Mouse (Mus musculus) spleen, adult 12 weeks (tissue): ENCODE data around the gene Cnot1.
A peak's percentile ranks its signal among the peaks of the same experiment; 100 is the strongest.
"Not testable (repeated sequence)": the region's sequence is repeated elsewhere in the genome, so short reads cannot be mapped to it uniquely, and the experiment has no call there.

Source experiments
- DNase-seq: peaks from one replicate; pipeline ENCODE4 v3.0.0; 2022; ENCODE audit warnings: low spot score

The Cnot1 gene

DNA sequence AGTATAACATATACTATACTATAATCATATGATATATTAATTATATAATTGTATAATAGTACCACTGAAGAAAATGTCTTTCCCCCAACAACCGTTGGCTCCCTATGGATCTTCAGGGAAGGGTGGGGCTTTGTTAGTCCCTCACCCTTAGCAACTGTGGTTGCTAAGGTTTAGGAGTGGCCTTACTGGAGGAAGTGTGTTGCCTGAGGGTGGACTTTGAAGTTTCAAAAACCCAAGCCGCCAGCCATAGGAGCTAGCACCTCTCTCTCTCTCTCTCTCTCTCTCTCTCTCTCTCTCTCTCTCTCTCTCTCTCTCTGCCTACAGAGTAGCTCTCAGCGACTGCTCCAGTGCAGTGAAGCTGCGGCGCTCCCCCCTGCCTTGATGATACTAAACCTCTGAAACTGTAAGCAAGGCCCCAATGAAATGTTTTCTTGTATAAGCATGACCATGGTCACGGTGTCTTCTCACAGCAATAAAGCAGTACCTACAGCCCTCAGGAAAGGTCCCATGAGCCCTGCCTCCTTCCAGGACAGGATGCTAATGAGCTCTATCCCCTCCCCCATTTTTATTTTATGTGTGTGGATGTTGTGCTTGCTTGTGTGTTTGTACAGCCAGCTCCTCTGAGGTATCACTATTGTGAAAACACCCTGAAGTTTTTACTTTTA lies 8.9 kb upstream of the Cnot1 start:
- DNase-seq: no peak

DNA sequence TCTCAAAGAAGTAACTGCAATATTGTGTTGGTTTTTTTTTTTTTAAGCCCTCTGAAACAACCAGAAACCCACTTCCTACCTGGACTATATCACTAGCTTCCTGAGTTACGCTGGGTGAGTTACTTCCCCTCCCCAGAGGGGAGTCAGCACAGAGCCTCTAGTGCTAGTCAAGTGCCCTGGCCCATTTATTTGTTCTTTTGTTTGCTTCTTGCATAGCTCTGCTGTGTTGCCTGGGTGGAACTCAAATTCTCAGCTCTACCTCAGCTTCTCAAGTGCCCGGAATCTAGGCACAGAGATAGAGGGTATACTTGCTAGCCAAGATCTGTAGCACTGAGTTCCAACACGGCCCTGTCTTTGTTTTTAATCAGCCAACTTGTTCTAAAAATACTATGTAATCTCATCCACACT lies 2.9 kb upstream of the Cnot1 start:
- DNase-seq: no peak

DNA sequence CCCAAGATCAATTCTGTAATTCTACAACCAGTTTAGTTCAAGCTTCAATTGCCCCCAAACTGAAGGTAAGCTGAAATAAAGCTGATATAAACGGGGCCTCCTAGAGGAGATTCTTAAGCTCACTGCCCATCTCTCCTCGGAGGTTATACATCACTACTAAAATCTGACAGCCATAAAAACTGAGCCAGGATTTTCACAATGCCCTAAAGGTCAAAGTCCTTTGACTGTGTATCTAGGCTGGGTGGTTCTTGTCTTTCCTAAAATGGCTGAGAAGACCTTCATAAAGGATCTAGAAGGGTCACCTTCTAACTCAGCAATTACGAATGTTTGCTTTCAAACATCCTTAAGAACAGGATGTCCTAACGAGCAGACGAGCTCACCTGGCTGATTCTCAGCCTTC lies 1.9 kb upstream of the Cnot1 start:
- DNase-seq: no peak

- DNase-seq: no peak
Measured at GRCm38 (mm10) chr8:95808631-95809030, 1.4 kb upstream of the Cnot1 start.

GRCm38 (mm10) chr8:95807861-95808260 lies 597 bp upstream of the Cnot1 start:
- peak; percentile 78 for DNase-seq

DNA sequence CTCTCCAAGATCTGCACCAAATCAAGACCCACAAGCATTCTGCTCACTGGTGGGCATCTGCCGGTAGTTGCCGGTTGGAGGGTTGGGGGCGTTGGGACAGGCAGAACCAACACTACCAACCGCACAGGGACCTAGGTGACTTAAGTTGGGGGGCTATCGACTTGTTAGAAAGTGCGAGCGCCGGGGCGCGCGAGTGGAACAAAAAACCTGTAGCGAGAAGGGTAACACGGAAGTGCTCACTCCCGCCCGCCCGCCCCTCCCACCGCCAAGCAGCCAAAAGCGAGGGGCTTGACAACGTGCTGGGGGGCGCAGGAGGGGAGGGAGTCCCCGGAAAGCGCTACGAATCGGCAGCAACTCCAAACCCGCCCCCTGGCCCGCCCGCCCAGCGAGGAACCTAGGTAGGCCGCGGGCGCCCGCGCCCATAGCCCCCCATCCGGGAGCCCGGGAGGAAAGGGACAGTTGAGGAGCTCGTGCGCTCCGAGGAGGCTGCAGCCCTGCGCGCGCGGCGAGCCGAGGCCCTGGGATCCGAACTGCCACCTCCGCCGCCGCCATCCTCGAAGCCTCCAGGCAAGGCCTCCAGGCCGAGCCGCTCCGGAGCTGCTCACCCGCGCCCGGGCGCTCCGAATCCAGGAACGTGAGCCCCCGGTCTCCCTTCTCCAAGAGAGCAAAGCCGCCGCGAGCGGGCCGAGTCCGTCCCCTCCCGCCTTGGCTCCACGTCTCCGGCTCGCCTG lies 638 bp downstream of the Cnot1 start:
- peak; percentile 14 for DNase-seq

DNA sequence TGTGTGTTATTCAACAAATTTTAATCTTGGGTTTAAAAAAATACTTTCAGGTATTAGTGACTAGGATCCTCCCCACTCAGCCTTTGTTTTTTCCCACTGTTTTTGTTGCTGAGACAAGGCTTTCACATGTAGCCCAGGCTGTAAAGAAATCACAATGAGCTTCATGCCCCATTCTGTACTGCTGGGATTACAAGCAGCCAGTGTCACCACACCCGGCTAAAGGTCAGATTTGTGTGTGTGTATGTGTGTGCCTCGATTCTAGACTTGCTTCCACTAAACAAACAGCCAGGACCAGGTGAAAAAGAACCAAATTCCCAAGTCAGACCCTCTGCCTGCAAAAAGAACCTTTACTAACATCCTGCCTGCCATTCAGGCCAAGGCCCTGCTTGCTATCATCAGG lies 1.8 kb downstream of the Cnot1 start:
- DNase-seq: no peak

DNA sequence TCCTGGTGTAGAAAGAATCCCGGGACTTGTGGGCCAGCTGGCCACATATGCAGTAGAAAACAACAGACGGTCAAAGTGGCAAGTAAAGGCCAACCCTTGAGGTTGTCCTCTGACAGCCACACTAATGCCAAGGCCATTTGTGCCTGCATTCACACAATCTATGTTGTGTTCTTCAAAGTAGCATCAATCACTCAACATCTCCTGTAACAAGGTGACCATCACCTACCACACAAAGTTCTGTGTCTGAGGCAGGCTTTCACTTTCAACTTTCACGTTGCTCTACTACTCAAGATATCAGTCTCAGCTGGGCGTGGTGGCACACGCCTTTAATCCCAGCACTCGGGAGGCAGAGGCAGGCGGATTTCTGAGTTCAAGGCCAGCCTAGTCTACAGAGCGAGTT lies 5.0 kb downstream of the Cnot1 start:
- no peak for DNase-seq

GRCm38 (mm10) chr8:95801476-95802064 lies 5.7 kb downstream of the Cnot1 start:
- DNase-seq: no peak

- DNase-seq: no peak
Measured at GRCm38 (mm10) chr8:95800353-95800752, 6.9 kb downstream of the Cnot1 start.

DNA sequence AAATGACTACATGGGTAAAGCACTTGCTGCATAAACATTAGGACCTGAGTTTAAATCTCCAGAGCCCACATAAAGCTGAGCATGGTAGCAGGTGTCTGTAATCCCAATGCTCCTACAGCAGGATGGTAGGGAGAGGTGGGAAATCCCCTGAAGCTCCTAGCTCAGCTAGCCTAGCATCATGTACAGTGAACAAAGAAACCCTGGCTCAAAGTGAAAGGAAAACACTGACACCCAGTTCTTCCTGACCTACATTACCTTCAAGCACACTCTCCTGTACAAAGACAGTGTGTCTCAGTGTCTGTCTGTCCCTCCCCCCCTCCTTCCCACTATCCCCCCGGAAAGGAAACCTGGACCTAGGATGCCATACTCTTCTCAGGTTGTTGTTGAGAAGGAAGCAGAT lies 7.4 kb downstream of the Cnot1 start:
- DNase-seq: no peak

DNA sequence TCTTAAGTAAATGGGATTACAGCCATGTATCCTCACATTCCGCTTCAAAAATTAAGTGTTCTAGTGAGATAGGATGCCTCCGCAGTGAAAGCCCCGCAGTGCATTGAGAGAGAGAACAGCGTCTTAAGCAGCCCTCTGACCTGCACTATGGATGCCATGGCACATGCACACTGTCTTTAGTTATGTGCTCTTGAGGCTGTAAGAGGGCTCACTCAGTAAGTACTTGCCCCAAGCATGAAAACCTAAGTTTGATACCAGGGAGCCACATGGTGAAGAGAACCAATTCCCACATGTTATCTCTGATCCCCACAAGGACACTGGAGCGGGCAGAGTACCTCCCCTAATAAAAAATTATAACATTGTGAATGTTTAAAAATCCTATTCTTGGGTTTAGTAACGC lies 8.1 kb downstream of the Cnot1 start:
- no peak for DNase-seq

DNA sequence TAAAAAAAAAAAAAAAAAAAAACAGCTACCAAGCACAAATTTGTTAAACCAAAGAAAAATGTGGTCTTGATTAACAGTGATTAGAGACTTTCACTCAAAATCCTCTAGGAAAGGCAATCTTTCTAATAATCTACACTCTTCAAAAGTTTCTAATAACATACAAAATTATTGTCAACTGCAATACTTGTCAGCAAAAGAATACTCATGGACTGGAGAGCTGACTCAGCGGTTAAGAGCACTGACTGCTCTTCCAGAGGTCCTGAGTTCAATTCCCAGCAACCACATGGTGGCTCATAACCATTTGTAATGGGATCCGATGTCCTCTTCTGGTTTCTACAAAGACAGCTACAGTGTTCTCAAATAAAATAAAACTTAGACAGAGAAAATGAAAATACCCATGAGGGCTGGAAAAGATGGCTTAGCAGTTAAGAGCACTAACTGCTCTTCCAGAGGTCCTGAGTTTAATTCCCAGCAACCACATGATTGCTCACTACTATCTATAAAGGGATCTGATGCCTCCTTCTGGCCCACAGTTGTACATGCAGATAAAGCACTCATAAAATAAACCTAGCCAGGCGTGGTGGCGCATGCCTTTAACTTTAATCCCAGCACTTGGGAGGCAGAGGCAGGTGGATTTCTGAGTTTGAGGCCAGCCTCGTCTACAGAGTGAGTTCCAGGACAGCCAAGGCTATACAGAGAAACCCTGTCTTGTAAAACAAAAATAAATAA lies 11.8 kb downstream of the Cnot1 start:
- DNase-seq: not testable (repeated sequence)

GRCm38 (mm10) chr8:95785591-95785990 lies 21.7 kb downstream of the Cnot1 start:
- DNase-seq: no peak

GRCm38 (mm10) chr8:95782628-95783027 lies 24.6 kb downstream of the Cnot1 start:
- DNase-seq: no peak

DNA sequence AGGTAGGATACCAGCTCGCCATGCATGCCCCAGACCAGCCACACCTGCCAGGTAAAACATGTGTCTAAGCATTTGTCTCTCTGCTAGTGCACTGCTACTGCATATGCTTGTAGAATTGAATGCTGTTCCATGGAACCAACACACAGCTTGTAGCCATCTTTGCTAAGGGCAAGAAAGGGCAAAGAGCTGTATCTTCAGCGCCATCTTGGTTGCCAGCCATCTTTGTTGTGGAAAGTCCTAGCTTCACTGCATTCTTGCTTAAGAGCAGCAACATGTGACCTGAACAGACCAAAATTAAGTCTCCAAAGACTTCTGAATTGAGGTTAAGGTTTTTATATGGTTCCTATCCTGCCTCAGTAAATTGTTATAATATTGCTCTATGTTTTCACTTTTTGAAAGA lies 25.5 kb downstream of the Cnot1 start:
- DNase-seq: no peak

- no peak for DNase-seq
Measured at GRCm38 (mm10) chr8:95781085-95781484, 26.2 kb downstream of the Cnot1 start.

DNA sequence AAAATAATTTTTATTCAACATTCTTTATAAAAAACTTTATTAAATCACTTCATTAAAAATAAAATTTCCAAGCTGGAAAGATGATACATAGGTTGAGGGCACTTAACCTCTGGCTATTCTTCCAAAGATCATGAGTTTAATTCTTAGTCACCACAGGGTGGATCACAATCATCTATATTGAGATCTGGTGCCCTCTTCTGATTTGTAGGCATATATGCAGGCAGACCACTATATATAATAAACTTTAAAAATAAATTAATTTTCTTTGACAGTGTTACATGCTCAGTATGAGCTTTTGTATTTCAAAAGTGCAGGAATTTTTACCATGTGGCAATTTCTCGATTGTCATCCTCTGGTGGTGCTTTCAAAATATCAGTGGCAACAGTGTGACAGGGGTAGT lies 43.1 kb downstream of the Cnot1 start:
- DNase-seq: no peak

DNA sequence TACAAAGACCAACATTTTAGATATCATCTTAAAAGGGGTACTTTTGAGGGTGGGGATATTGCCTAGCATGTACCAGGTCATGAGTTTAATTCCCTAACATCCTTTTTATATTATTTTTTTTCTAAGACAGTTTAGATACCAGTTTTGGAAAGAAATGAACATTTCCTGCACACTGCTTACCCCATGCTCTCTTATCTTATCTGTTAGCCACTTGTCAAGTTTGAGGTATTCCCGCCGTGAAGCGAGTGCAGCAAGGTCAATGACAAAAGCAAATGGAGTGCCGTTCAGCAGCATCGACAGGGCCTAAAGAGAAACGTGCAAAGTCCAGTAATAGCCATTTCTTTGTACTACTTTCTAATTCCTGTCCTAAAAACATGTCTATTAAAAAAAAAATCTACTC lies 46.9 kb downstream of the Cnot1 start:
- no peak for DNase-seq

GRCm38 (mm10) chr8:95751924-95752323 lies 55.3 kb downstream of the Cnot1 start:
- no peak for DNase-seq

DNA sequence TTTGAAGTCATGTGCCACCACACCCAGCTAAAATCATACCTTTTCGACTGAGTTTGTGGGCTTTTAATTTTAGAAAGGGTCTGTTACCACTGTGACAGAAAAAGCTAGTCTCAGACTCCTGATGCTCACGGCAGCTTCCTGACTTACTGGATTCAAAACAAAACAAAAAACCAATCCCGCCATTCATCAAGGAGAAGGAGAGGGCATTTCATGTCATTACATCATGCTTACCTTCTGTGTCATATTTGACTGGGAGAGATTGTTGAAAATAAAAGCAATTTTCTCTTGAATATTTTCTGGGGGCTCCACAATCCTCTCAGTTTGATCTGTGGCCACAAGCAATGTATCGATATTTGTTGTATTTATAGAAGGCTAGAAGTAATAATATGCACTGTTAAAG lies 59.2 kb downstream of the Cnot1 start:
- no peak for DNase-seq

- DNase-seq: no peak
Measured at GRCm38 (mm10) chr8:95741732-95742131, 65.5 kb downstream of the Cnot1 start.

DNA sequence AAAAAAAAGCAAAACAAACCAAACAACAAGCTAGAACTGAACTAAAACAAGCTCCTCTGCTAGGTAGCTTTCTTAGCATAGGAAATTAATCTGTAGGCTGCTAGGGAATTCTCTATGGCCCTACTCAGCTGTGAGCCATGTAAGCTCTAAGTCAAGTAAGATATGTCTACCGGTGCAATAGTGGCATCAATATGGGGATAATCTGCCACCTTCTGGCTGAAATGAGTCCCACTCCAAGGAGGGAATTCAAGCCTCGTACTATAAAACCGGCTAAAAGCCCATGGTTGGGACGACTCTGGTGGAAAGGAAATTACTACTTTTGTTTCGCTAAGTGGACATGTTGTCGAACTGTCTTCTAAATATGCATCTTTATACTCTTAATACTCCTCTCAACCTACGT lies 68.7 kb downstream of the Cnot1 start:
- no peak for DNase-seq
